Mouse (Mus musculus): ENCODE results near the gene Spata25.
"Not testable (repeated sequence)": the region's sequence is repeated elsewhere in the genome, so short reads cannot be mapped to it uniquely, and the experiment has no call there.

Gene Spata25

DNA sequence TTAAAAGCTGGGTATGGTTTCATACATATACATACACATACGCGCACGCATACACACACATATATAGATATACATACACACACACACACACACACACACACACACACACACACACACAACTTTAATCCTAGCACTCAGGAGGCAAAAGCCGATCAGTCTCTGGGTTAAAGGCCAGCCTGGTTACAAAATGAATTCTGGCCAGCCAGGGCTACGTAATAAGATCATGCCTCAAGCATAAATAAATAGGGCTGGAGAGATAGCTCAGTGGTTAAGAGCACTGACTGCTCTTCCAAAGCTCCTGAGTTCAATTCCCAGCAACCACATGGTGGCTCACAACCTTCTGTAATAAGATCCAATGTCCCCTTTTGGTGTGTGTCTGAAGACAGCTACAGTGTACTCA lies 27.2 kb upstream of the Spata25 start:
- not testable (repeated sequence) for DNase-seq (ENCODE audit: low read depth, low spot score)

DNA sequence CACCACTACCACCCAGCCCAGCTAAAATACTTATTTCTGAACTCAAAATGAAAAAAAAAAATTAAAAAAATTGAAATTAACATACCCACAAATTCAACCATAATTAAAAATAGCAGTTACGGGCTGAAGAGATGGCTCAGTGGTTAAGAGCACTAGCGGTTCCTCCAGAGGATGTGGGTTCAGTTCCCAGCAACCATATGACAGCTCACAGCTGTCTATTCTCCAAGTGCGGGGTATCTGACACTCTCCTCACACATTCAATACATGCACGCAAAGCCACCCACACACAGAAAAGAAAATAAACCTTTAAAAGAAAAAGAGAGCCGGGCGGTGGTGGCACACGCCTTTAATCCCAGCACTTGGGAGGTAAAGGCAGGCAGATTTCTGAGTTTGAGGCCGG lies 21.7 kb upstream of the Spata25 start:
- no peak for DNase-seq (ENCODE audit: low read depth, low spot score)

DNA sequence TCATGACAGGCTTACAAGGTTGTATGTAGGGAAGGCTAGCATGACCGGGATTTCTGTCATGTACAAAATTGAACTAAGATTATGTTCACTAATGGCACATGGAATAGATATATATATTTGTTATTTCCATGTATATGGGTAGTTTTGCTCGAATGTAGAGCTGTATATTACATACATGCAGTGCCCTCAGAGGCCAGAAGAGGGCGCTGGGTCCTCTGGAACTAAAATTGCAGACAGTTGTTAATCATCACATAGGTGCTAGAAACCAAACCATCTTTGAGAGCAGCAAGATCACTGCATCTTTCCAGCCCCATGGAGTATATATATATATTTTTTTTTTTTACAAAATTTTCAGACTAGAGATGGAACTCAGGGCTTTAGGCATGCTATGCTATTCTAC lies 17.4 kb upstream of the Spata25 start:
- peak; percentile 68 for DNase-seq (ENCODE audit: low read depth, low spot score)

DNA sequence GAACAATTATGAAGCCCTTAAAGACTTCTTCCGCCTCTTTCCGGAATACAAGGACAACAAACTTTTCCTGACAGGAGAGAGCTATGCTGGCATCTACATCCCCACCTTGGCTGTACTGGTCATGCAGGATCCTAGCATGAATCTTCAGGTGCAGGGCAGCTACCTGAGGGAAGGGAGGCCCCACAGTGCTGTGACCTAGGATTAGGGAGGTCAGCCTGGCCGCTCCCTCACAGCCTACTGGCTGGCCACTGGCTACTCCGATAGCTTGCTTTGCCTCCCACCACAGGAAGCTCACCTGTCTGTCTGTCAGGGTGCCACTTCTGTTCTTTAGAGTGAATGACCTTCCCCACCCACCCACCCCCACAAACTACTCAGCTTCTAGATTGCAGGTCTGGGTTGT lies 6.8 kb upstream of the Spata25 start:
- no peak for DNase-seq (ENCODE audit: low read depth, low spot score)

DNA sequence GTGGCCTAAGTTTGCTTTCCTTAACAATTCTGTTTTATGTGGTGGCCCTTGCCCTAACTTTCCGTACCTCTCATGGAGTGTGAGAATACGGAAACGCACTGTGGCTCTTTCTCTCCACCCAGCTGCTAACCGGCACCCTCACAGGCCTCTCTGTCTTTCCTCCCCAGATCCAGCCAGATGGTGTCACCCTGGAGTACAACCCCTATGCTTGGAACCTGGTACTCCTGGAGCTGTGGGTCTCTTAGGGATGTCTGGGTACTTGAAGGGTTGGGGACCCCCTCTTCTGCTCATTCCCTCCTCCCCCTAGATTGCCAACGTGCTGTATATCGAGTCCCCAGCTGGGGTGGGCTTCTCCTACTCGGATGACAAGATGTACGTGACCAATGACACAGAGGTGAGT lies 6.2 kb upstream of the Spata25 start:
- no peak for DNase-seq (ENCODE audit: low read depth, low spot score)

DNA sequence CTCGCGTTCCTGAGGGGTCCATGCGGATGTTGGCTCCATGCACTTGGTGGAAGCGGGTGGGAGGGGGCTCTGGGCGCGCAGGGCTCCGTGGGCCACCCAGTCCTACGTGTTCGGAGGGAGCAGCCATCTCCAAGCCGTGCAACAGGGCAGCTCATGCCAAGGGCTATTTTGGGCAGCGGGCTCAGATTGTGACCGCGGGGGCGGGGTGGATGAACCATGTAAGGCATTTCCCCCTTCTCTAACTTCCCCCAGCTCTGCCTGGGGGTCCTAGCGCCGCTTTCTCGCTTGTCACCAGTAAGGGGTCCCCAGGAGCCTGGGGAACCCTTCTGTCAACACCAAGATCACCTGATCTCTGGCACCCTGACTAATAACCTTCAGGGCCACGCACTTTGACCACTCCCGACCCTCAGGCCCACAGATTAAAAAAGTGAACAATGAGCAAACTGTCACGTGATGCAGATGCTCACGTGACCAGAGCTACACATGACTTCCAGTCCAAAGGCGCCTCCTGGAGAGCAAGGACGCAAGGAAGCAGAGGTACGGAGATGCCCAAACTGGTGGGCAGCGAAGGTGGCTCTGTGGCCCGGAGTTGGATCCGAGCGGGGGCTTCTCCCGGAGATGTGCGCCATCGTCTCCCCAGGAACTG lies 5.1 kb upstream of the Spata25 start, which contains the start of gene Neurl2:
Neurl2 (minus strand) TSS at position 143 of the 646 bp plus-strand sequence.
- DNase-seq (ENCODE audit: low read depth, low spot score), result peak; percentile 98

DNA sequence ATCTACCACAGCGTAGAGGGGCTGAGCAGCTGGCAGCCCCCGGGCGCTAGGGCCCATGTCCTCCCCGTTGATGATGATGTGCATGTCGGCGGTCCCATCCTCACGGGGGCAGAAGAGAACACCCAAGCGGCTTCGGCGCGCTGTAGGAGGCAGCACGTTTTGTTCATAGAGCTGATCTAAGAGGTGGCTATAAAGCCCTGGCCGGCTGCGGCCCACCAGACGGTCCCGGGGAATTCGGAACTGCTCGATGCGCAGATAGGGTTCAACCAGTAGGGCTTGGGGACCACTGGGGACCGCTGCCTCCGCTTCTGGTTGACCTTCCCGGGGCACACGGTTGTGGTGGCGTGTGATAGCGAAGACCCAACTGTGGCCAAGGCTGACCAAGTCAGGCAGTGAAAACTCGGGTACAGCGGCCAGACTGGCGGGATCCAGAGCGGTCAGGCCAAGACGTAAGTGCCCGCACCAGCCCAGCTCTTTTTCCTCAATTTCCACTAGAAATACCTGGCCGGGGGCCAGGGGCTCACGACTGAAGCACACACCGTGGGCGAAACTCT lies 4.5 kb upstream of the Spata25 start, which contains the start of gene Ctsa:
Ctsa (plus strand) TSS at position 126 of the 554 bp plus-strand sequence.
- DNase-seq (ENCODE audit: low read depth, low spot score), result peak; percentile 86

DNA sequence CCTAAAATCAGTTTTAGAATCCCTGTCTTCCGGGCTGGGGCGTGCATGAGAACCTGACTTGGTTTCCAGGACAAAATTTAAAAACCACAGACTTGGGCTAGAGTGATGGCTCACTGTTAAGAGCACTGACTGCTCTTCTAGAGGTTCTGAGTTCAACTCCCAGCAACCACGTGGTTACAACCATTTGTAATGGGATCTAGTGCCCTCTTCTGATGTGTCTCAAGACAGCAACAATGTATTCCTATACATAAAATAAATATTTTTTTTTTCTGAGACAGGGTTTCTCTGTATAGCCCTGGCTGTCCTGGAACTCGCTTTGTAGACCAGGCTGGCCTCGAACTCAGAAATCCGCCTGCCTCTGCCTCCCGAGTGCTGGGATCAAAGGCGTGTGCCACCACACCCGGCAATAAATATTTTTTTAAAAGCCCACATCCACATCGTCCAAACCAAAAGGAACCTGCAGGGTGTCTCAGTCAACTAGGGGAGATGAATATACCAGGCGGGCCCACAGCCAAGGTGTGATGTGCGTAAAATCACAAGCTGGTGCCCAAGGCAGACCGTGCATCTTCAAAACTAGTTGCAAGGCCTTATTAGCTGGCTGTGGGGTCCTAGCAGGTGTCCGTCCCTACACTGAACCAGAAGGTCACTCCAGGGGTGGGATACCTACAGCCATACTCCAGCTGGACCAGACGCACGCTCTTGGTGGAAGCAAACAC lies 3.9 kb upstream of the Spata25 start:
- no peak for DNase-seq (ENCODE audit: low read depth, low spot score)

DNA sequence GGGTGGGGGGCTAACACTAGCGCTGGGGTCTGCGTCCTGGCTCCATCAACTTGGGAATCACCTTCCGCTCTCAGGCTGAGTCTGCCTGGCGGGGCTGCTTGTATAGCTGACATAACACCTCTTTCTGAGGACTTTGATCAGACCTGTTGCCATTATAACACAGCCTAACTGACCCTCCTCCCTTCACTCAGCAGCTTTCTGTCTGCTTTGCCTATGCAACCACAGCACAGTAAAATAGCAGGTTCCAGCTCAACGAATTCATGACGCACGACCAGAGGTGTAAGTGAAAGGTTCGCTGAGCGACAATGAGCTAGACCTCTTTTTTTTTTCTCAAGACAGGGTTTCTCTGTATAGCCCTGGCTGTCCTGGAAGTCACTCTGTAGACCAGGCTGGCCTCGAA lies 2.7 kb upstream of the Spata25 start:
- no peak for DNase-seq (ENCODE audit: low read depth, low spot score)

DNA sequence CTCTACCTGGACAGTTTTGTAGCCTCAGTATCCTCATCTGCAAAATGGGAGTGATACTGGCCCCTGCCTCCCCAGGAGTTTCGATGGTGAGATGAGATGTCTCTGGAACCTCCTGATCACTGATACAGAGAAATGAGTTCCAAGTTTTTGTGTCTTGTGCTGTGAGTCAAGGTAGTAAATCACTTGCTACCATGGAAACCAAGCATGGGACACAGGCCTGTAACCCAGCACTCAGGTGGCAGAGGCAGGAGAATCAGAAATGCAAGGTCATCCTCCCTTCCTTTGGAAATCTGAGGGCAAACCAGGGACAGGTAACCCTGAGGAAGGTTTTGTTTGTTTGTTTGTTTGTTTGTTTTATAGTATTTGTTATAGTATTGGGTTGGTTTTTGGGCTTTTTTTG lies 753 bp upstream of the Spata25 start:
- peak; percentile 52 for DNase-seq (ENCODE audit: low read depth, low spot score)

DNA sequence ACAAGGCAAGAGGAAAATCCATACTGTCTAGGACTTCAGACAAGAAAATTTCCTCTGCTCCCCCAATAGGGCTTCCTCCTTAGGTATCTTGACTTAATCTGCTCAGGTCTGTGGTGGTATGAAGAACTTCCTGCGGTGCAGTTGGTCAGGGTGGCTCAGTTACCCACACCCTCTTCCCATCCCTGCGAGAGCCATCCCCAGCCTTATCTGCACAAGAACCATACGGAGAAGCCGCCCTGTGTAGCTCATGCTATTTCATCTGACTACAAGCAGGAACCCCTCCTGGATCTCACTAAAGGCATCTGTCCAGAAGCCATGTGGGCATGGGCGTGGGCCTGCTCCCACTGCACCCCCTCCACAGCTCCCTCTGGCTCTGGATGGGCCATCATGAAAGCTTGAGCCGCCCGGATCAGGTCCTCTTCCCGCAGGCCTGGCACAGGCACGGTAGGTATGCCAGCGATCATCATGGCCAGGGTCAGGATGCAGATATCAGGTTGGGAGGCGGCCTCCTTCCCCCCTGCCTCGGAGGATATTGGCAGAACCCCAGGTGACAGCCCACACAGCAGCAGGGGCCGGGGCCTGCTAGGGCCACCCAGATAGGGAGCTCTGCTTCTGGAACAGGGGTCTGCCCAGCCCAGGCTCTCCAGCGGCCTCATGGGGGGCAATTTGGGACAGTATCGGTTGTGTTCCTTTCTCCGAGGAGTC lies 1.0 kb downstream of the Spata25 start:
- DNase-seq (ENCODE audit: low read depth, low spot score), result no peak

DNA sequence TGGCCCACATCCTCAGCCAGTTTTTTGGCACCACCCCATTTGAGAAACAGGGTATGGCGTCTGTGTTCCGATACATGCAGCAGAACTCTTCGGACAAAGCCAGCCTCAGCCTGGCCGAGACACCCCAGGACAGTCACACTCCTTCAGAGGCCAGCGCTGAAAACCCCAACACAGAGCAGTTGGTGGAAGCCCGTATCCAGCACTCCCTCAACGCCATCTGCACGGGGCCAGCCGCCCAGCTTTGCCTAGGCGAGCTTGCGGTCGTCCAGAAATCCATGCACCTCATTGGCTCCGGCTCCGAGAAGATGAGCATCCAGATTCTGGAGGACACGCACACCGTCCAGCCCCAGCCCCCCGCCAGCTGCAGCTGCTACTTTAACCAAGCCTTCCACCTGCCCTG lies 2.8 kb downstream of the Spata25 start:
- no peak for DNase-seq (ENCODE audit: low read depth, low spot score)

DNA sequence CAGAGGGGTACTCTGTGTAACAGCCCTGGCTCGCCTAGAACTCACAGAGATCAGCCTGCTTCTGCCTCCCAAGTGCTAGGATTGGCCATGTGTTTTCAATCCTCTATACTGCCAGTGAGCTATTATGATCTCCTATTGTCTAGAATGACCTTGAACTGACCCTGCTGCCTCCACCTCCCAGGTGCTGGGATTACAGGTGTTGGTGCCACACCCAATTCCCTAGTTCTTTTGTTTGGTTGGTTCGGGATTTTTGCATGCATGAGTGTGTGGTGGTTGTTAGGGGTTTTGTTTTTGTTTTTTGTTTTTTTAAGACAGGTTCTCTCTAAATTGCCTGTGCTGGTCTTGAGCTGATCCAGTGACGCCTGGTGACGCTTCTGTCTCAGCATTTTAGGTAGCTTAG lies 4.4 kb downstream of the Spata25 start:
- peak; percentile 90 for DNase-seq (ENCODE audit: low read depth, low spot score)

DNA sequence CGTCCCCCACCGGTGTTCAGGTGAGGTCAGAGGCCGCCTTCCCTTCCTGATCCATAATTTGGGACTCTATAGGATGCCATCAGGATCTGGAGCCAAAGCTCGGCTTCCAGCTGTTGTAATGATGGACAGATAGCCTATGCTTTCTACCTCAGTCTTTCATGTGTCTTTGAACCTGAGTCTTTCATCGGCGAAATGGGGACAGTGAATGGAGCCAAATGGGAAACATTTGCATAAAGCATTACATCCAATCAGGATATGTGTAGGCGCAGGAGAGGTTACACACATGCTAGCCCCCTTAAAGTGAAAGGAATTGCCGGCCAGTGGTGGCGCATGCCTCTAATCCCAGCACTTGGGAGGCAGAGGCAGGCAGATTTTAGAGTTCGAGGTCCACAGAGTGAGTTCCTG lies 5.2 kb downstream of the Spata25 start:
- DNase-seq (ENCODE audit: low read depth, low spot score), result no peak

DNA sequence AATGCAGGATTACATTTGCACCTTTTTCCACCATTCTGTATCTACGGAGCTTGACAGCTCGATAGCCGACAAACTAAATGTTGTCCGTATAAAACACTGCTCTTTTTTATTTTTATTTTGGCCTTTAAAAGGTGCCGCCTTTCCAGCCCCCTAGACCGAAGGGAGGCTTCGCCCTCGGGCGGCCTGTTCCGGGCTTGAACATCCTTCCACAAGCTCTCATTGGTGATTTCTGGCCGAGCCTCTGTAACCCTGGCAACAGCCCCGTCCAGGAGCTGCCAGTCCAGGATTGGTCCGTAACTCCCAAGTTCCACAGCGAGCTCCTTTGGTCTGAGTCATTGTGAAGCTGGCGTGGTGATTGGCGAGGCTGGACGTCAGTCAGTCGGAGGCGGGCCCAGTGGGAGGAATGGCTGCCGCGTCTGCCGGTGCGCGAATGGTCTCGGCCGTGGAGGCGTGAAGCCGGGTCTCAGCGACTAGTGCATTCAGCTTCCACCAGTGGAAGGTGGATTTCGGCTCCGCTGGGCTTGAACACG lies 5.6 kb downstream of the Spata25 start, which contains the start of gene Zswim1:
Zswim1 (plus strand) TSS at position 51 of the 530 bp plus-strand sequence.
- DNase-seq (ENCODE audit: low read depth, low spot score), result peak; percentile 99

DNA sequence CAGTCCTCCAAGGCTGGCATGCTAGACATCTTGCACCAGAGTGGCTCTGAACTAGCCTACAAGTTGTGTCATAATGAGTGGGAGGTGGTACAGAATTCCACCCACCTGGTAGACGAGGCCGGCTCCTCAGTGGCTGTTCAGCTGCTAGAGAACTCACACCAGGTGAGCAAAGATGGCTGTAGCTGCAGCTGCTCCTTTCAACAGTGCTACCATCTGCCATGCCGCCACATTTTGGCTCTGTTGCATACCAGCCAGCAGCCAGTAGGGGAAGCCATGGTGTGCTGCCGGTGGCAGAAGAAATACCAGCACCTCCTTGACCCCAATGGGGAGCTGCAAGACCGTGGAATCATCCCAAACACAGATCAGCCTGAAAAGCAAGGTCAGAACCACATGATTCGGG lies 7.3 kb downstream of the Spata25 start:
- no peak for DNase-seq (ENCODE audit: low read depth, low spot score)

DNA sequence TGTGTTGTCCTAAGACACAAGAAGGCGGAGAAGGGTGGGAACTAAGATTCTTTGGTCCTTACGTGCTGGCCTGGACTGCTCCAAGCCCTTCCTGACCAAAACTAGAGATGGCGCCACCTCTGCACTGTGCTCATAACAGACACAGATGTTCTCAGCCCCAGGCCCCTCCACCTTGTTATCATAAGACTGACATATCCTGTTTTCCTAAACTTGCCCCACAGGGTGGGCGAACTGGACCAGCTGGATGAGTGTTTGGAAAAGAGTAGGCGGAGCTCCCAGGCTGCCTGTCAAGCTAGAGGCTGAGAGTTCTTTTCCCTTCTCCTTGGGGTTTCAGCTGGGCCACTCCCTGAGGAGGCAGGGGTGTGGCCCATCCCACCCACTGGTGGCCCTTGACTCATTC lies 10.6 kb downstream of the Spata25 start:
- peak; percentile 55 for DNase-seq (ENCODE audit: low read depth, low spot score)

DNA sequence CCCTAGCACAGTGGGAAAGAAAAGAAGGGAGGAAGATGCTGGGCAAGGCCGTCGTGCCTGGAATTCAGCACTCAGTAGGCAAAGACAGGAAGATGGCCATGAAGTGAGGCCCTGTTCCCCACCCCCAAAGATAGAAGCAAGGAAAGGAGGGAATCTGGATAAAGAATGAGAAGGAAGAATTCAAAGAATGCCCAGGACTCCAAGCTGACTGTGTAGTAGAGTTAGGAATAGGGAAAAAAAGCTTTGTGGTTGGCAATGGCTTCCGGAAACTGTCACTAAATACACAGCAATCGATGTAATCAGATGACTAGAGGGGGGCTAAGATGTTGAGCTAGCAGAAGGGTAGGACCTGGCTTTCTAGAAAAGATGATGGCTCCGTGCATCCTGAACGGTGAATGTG lies 11.1 kb downstream of the Spata25 start:
- peak; percentile 64 for DNase-seq (ENCODE audit: low read depth, low spot score)

DNA sequence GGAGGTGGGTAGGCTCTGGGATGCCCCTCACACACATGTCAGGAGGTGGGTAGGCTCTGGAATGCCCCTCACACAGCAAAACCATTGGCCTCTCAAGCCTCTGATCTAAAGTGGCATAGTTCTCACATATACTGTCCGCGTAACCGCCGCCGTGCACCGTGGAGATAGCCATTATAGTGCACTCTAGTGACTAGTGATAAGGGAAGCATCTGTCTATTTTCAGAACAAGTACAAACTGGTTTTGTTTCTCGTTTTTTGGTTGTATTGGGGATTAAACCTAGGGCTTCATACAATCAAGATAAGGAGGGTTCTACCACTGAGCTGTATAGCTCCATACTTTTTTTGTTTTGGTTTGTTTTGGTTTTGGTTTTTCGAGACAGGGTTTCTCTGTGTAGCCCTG lies 12.5 kb downstream of the Spata25 start:
- DNase-seq (ENCODE audit: low read depth, low spot score), result no peak

DNA sequence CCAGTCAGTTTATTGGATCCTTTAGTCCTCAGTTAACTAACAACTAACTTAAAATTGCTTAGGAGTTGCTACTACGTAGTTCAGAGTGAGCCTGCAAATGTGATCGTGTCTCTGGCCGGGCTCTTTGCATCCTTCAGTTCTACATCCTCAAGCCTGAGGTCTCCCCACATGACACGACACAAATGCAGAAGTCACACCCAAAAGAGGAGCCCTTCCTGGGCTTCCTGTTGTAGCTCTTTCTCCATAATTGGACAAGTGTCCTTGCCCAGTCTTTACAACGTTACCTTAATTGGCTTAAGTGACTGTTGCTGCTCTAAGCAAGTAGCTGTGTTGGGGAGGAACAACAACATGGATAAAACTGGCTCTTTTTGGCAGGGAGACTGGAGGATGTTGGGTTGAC lies 13.0 kb downstream of the Spata25 start:
- no peak for DNase-seq (ENCODE audit: low read depth, low spot score)

DNA sequence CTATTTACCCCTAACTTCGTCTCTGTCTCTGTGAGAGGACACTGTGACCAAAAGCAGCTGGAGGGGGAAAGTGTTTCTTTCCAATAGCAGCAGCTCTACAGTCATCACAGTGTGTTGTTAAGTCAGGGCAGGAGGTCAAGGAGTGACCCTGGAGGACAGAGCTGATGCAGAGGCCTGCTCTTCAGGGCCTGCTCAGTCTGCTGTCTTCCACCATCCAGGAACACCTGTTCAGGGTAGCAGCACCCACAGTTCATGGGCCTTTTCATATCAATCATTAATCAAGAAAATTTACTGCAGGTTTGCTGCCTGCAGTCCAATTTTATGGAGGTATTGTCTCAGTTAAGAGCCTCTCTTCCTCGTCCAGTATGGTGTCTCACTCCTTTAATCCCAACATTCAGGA lies 14.8 kb downstream of the Spata25 start:
- DNase-seq (ENCODE audit: low read depth, low spot score), result no peak

DNA sequence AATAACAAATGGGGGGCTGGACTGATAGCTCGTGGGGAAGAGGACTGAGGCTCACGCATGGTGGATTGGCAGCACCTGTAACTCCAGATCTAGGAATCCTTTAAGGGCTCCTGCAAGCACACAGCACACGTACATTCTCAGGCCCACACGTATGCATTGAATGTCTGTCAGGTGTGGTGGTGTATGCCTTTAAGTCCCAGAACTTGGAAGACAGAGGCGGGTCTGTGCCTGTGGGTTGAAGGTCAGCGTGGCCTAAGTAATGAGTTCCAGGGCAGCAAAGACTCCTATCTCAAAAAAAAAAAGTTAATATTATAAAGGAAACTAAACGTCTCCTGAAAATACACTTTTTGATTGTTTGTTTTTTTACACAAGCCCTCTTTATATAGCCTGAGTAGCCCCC lies 21.7 kb downstream of the Spata25 start:
- DNase-seq (ENCODE audit: low read depth, low spot score), result no peak

All from ZHBTc4 (cell line).